Mouse (Mus musculus): ENCODE data around the gene Snap23. TPM values are rescaled to one million over a fixed set of nuclear protein-coding genes. Genes with fewer than 3 reads are reported as not detected.

The Snap23 gene
- polyA plus RNA-seq, 1 experiment from 2014 or later, result 24.2 TPM

DNA sequence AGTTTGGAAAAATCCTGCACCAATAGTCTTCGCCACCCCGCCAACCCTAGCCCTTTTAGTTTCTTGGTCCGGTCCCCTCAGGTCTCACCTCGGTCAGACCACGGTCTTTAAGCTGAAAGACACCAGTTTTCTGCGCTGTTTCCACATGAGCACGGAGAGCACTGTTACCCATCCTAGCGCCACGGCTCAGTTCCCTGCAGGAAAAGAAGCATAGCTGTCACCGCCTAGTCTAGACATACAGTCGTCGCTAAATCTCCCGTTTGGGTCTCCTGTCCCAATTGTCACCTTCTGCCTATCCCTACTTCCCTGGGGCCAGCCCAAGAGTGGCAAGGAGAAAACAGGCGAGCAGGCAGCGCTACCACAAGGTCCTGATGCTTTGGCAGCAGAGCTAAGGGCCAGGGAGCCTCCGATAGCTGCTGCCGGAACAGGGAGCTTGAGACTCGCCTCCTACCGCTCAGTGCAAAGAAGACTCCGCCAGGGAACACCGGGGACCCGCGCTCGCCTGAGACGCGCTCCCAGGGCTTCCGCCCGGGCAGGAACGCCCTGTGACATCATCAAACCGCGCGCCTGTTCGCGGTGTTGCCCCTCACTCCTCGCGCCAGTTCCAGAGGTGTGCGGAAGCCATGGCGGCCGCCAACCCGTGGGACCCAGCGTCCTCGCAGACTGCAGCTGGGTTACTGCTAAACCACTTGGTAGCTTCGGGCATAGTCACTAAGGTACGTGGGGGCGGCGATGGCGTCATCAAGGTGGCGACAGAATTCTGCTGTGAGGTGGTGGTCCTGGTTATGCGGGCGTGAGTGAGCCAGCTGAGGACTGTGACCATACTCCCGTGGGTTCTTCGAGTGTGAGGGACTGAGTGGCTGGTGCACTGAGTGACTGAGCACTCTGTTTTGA, 41.6 kb downstream of the Snap23 start, which contains the start of the genes Haus2 and Lrrc57:
Haus2 (plus strand) TSS at position 554 of the 894 bp plus-strand sequence.
Lrrc57 (minus strand) TSS at position 691 of the 894 bp plus-strand sequence.
- Histone ChIP-seq H3K4me1 (ENCODE audit: control insufficient read depth, low read depth, low read length) (peaks cover 16% of the 10 kb centered on the region), H3K36me3 (ENCODE audit: control insufficient read depth, insufficient read depth) (peaks cover 10% of the 10 kb centered on the region), H3K27ac (ENCODE audit: low read length) (peak within 1 kb of the TSS; percentile 84), H3K4me3 (ENCODE audit: low read depth, low read length) (peak within 1 kb of the TSS; percentile 98), H3K4me2 (ENCODE audit: low read depth, low read length) (peak within 1 kb of the TSS; percentile 81), H3K9ac (ENCODE audit: low read depth, low read length) (peak within 1 kb of the TSS; percentile 70), H3K27me3 (ENCODE audit: control insufficient read depth, insufficient read depth, low read depth, low read length) (no peaks in the 10 kb centered on the region), H3K9me3 (replicated peaks; ENCODE audit: control insufficient read depth, low read length) (no peaks in the 10 kb centered on the region)
- under 1% methylated on average over 52 of the region's 52 CpGs for WGBS (ENCODE audit: insufficient replicate concordance)
- peak; percentile 96 for ATAC-seq (ENCODE audit: low read depth)

DNA sequence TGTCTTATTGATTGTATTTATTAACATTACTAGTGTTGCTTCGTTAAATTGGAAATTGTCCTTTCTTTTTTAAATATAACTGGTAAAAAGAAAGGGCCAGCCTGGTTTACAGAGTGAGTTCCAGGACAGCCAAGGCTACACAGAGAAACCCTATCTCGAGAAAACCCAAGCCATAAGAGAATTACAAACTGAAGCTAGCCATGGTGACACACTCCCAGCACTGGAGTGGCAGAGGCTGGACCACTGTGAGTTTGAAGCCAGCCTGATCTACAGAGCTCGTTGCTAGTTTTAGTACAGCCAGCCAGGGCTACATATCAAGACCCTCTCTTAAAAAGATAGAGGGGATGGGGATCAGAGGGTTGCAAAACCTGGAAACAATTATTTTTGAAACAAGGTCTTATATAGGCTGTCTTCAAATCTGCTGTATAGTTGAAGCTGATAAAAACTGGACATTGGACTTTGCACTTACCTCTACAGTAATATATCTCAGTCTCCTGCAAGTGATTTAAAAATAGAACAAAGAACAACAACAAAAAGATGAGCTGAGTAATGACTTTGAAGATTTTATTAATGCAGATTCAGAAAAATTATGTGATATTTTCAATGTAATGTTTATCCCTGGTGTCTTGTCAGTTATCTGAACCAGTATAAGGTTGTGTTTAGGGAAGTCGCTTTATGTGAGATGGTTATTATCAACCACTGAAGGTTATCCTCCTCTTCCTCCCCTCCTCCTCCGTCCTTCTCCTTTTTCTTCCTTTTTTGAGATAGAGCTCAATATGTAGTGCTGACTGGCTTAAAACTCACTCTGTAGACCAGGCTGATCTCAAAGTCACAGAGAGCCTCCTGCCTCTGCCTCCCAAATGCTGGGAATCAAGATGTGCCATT, 49.0 kb downstream of the Snap23 start:
- H3K36me3 ChIP-seq (ENCODE audit: control insufficient read depth, insufficient read depth), result peaks cover 27% of the 10 kb centered on the region
- no peaks in the 10 kb centered on the region for H3K9me3 ChIP-seq (replicated peaks; ENCODE audit: control insufficient read depth, low read length)
- ATAC-seq (ENCODE audit: low read depth), result no peak
- H3K4me1 ChIP-seq (ENCODE audit: control insufficient read depth, low read depth, low read length), result no peaks in the 10 kb centered on the region; the same call in 1 of the 2 replicates
- no peak overlapping the region for H3K9ac ChIP-seq (ENCODE audit: low read depth, low read length)
- H3K27me3 ChIP-seq (ENCODE audit: control insufficient read depth, insufficient read depth, low read depth, low read length), result no peaks in the 10 kb centered on the region
- no peak overlapping the region for H3K4me2 ChIP-seq (ENCODE audit: low read depth, low read length)
- H3K4me3 ChIP-seq (ENCODE audit: low read depth, low read length), result no peak overlapping the region
- WGBS (ENCODE audit: insufficient replicate concordance), result 63% methylated on average over 5 of the region's 5 CpGs
- H3K27ac ChIP-seq (ENCODE audit: low read length), result no peak overlapping the region

DNA sequence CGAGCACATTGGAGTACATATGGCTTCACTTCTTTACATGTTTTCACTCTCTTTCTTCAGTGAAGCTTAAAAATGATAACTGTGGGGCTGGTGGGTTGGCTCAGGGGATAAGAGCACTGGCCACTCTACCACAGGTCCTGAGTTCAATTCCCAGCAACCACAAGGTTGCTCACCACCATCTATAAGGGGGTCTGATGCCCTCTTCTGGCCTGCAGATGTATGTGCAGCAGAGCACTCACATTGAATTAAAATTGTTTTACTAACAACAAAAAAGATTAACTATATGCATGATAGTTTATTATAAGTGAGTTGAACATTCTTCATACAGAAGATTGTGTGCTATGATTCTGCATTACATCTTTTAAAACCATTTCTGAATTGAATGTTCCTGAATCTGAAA, 52.1 kb downstream of the Snap23 start:
- peaks cover 20% of the 10 kb centered on the region for H3K36me3 ChIP-seq (ENCODE audit: control insufficient read depth, insufficient read depth)
- no peak overlapping the region for H3K9ac ChIP-seq (ENCODE audit: low read depth, low read length)
- no peak overlapping the region for H3K4me3 ChIP-seq (ENCODE audit: low read depth, low read length)
- WGBS (ENCODE audit: insufficient replicate concordance), result 100% methylated on average over 1 of the region's 1 CpGs
- no peak for ATAC-seq (ENCODE audit: low read depth)
- no peaks in the 10 kb centered on the region for H3K27me3 ChIP-seq (ENCODE audit: control insufficient read depth, insufficient read depth, low read depth, low read length)
- H3K4me1 ChIP-seq (ENCODE audit: control insufficient read depth, low read depth, low read length), result no peaks in the 10 kb centered on the region
- H3K27ac ChIP-seq (ENCODE audit: low read length), result no peak overlapping the region
- no peak overlapping the region for H3K4me2 ChIP-seq (ENCODE audit: low read depth, low read length)
- no peaks in the 10 kb centered on the region for H3K9me3 ChIP-seq (replicated peaks; ENCODE audit: control insufficient read depth, low read length)

DNA sequence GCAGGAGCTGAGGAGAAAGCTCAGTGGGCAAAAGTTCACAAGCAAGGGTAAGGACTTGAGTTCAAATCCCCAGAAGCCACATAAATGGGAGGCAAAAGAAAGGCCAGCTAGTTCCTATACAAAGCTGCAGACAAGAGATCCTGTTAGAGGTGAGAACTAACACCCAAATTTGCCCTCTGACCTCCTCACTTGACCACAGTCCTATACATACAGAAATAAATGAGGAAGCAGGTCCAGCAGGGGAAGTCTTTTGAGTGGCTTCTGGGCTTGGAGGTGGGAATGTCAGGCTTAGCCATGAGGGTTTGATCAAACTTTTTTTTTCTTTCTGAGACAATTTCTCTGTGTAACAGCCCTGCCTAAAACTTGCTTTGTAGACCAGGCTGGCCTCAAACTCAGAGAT, 55.4 kb downstream of the Snap23 start:
- Histone ChIP-seq H3K9ac (ENCODE audit: low read depth, low read length) (no peak overlapping the region), H3K27ac (ENCODE audit: low read length) (no peak overlapping the region), H3K4me3 (ENCODE audit: low read depth, low read length) (no peak overlapping the region), H3K27me3 (ENCODE audit: control insufficient read depth, insufficient read depth, low read depth, low read length) (no peaks in the 10 kb centered on the region), H3K9me3 (replicated peaks; ENCODE audit: control insufficient read depth, low read length) (no peaks in the 10 kb centered on the region), H3K36me3 (ENCODE audit: control insufficient read depth, insufficient read depth) (peaks cover 11% of the 10 kb centered on the region), H3K4me1 (ENCODE audit: control insufficient read depth, low read depth, low read length) (no peaks in the 10 kb centered on the region), H3K4me2 (ENCODE audit: low read depth, low read length) (no peak overlapping the region)
- ATAC-seq (ENCODE audit: low read depth), result no peak

DNA sequence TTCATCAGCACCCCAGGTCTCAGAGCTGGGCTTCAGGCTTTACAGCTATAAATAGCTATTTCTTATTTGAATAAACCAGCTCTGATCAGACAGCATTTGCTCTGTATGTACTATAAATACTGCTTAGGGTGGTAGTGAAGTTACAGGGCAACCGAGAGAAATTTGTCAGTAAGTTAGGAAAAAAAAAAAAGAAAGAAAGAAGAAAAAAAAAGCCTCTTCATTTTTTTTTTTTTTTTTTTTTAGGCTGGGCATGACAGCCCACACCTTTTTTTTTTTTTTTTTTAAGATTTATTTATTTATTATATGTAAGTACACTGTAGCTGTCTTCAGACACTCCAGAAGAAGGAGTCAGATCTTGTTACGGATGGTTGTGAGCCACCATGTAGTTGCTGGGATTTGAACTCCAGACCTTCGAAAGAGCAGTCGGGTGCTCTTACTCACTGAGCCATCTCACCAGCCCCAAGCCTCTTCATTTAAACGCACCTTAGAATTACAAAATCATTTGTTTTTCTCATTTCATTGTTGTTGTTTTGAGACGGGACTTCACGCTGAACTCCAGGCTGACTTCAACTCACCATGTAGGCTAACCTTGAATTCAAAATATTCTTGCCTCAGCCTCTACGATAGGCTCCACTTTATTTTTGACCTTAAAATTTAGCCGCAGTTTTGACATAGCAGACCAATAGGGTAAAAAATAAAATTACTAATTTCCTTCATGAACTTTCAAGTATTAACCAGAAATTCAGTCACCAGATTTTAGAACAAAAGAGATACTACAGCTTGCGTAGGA, 60.8 kb downstream of the Snap23 start:
- Histone ChIP-seq H3K27ac (ENCODE audit: low read length) (no peak overlapping the region), H3K4me3 (ENCODE audit: low read depth, low read length) (peak overlapping the region; percentile 59), H3K4me1 (ENCODE audit: control insufficient read depth, low read depth, low read length) (peaks cover 26% of the 10 kb centered on the region), H3K27me3 (ENCODE audit: control insufficient read depth, insufficient read depth, low read depth, low read length) (peaks cover 7% of the 10 kb centered on the region), H3K36me3 (ENCODE audit: control insufficient read depth, insufficient read depth) (no peaks in the 10 kb centered on the region), H3K4me2 (ENCODE audit: low read depth, low read length) (peak overlapping the region; percentile 83), H3K9ac (ENCODE audit: low read depth, low read length) (peak overlapping the region; percentile 27; the same call in 1 of the 2 replicates), H3K9me3 (replicated peaks; ENCODE audit: control insufficient read depth, low read length) (no peaks in the 10 kb centered on the region)
- ATAC-seq (ENCODE audit: low read depth), result no peak
- 21% methylated on average over 10 of the region's 10 CpGs for WGBS (ENCODE audit: insufficient replicate concordance)

DNA sequence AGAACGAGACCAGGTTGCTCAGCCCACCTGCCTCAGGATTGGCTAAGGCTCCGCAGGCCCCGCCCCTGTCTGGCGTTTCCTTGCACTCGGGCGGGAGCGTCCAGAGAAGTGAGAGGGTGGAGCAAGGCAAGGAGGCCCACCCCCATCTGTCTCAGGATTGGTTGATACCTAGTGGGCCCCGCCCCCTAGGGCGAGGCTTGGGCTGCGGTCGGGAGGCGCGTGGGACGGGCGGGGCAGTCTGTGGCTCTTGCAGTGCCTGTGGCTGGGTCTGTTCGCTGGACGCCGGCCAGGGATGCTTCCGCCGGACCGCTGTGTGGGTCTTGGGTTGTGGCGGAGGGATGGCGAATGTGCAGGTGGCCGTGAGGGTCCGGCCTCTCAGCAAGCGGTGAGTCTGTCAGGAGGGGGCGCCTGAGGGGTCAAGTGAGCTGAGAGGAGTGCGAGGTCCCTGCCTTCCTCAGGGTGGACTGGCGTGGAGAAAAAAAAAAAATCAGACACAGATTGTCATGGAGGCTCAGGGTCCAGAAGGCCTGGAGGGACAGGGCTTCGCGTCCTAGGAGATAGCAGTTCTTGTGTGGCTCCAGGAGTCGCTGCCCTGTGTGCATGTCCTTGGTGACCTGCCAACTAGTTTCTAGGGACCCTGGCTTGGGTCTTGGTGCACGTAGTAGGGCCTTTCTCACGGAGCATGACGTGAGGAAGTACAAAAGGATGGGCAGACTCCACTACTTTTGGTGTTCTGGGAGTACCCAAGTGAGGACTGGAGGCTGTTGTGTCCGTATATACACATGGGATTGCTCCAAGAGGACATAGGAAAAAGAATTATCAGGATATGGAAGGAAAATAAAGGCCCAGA, 61.6 kb downstream of the Snap23 start, which contains the start of gene Stard9:
Stard9 (plus strand) TSS at position 236 of the 850 bp plus-strand sequence.
- peak; percentile 99 for ATAC-seq (ENCODE audit: low read depth)
- WGBS (ENCODE audit: insufficient replicate concordance), result 3% methylated on average over 36 of the region's 36 CpGs
- Histone ChIP-seq H3K36me3 (ENCODE audit: control insufficient read depth, insufficient read depth) (no peaks in the 10 kb centered on the region), H3K4me3 (ENCODE audit: low read depth, low read length) (peak within 1 kb of the TSS; percentile 59), H3K27me3 (ENCODE audit: control insufficient read depth, insufficient read depth, low read depth, low read length) (peaks cover 7% of the 10 kb centered on the region), H3K9ac (ENCODE audit: low read depth, low read length) (peak within 1 kb of the TSS; percentile 40), H3K27ac (ENCODE audit: low read length) (no peak within 1 kb of the TSS), H3K9me3 (replicated peaks; ENCODE audit: control insufficient read depth, low read length) (no peaks in the 10 kb centered on the region), H3K4me1 (ENCODE audit: control insufficient read depth, low read depth, low read length) (peaks cover 26% of the 10 kb centered on the region), H3K4me2 (ENCODE audit: low read depth, low read length) (peak within 1 kb of the TSS; percentile 83)

DNA sequence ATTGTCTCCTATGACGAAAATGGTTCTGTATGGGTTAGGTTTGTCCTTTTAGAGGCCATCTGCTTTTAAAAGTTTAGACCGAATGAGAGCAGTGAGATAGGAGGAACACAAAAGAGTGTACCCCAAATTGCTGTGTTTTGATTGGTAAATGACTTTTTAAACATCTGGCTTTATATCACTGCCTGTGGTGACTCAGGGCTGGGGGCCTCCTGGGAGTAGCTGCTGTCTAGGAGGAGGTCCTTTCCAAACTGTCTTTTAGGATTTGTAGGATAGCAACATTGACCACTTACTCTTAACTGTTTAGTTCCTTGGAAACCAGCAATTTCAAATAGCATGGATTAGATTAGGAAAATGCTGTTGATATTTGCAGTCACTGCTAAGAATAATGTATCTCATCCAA, 62.8 kb downstream of the Snap23 start:
- no peak overlapping the region for H3K4me3 ChIP-seq (ENCODE audit: low read depth, low read length)
- no peak for ATAC-seq (ENCODE audit: low read depth)
- 43% methylated on average over 2 of the region's 2 CpGs for WGBS (ENCODE audit: insufficient replicate concordance)

DNA sequence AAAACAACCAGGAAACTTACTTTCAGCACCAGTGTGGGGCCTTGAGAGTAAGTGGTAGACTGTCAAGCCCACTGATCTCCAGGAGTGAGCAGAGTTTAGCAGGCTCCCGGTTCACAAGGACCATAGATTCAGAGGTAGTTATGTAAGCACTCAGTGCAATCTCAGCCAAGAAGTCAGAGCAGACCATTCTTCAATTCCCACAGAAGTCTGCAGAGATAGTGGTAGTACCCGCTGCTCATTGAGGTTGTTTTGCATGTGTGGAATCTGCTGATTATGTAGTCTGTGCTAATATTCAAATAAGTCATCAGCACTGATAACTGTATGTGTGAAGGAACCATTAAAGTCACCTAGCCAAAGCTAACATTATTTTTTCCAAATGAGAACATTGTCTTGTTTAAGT, 63.2 kb downstream of the Snap23 start:
- H3K4me2 ChIP-seq (ENCODE audit: low read depth, low read length), result no peak overlapping the region
- H3K4me1 ChIP-seq (ENCODE audit: control insufficient read depth, low read depth, low read length), result peaks cover 26% of the 10 kb centered on the region
- peaks cover 7% of the 10 kb centered on the region for H3K27me3 ChIP-seq (ENCODE audit: control insufficient read depth, insufficient read depth, low read depth, low read length)
- H3K4me3 ChIP-seq (ENCODE audit: low read depth, low read length), result no peak overlapping the region
- H3K27ac ChIP-seq (ENCODE audit: low read length), result no peak overlapping the region
- WGBS (ENCODE audit: insufficient replicate concordance), result 24% methylated on average over 2 of the region's 2 CpGs
- no peak overlapping the region for H3K9ac ChIP-seq (ENCODE audit: low read depth, low read length)
- H3K36me3 ChIP-seq (ENCODE audit: control insufficient read depth, insufficient read depth), result no peaks in the 10 kb centered on the region
- H3K9me3 ChIP-seq (replicated peaks; ENCODE audit: control insufficient read depth, low read length), result no peaks in the 10 kb centered on the region
- no peak for ATAC-seq (ENCODE audit: low read depth)

More for the DNA sequence above, 62.8 kb downstream of the Snap23 start:
- Histone ChIP-seq H3K27ac (ENCODE audit: low read length) (no peak overlapping the region), H3K27me3 (ENCODE audit: control insufficient read depth, insufficient read depth, low read depth, low read length) (peaks cover 7% of the 10 kb centered on the region), H3K36me3 (ENCODE audit: control insufficient read depth, insufficient read depth) (no peaks in the 10 kb centered on the region), H3K9ac (ENCODE audit: low read depth, low read length) (no peak overlapping the region), H3K4me1 (ENCODE audit: control insufficient read depth, low read depth, low read length) (peaks cover 26% of the 10 kb centered on the region), H3K4me2 (ENCODE audit: low read depth, low read length) (peak overlapping the region; percentile 74; the same call in 1 of the 2 replicates), H3K9me3 (replicated peaks; ENCODE audit: control insufficient read depth, low read length) (no peaks in the 10 kb centered on the region)

All from liver, embryonic 16.5 days (tissue).